Mouse (Mus musculus) hematopoietic stem cell, adult 5-6 weeks (primary cell): ENCODE results near the gene Tgfb3. TPM values are rescaled to one million over a fixed set of nuclear protein-coding genes. Genes with fewer than 3 reads are reported as not detected.

Experiments used
- ATAC-seq, 2 experiments: fragments of 125-278 bp in 1 of 2; replicated peaks in 1 of 2; 2 replicates each; pipeline ENCODE4 v1.8.0; 2016 to 2017; ENCODE audit warnings: inconsistent platforms in 2 of 2, mild to moderate bottlenecking in 2 of 2, moderate number of reproducible peaks in 2 of 2, low read depth in 1 of 2, moderate TSS enrichment in 1 of 2; ENCODE audit not compliant: low FRiP score in 2 of 2, poor library complexity in 2 of 2, severe bottlenecking in 2 of 2, insufficient read depth in 1 of 2, low TSS enrichment in 1 of 2
- total RNA-seq: library from RNA; stranded (forward); fragments of 172-1452, 232-1000 nt; gene quantifications from 2 replicates; pipeline ENCODE4 v1.2.3, GENCODE M21; 2017

Gene Tgfb3
- 0.31 and 0.55 TPM in 2 replicates for total RNA-seq

GRCm38 (mm10) chr12:86078553-86079201 lies at the start of gene Tgfb3:
TSS of gene Tgfb3 (minus strand) at chr12:86079041.
- ATAC-seq: no peak; a peak in 1 of 4 replicates

GRCm38 (mm10) chr12:86128122-86128521 lies 49.3 kb upstream of the Tgfb3 start:
- no peak for ATAC-seq

GRCm38 (mm10) chr12:86124016-86124415 lies 45.2 kb upstream of the Tgfb3 start:
- ATAC-seq: no peak

- ATAC-seq: no peak
Measured at GRCm38 (mm10) chr12:86116295-86116835, 37.5 kb upstream of the Tgfb3 start.

- ATAC-seq: no peak
Measured at GRCm38 (mm10) chr12:86110637-86111036, 31.8 kb upstream of the Tgfb3 start.

GRCm38 (mm10) chr12:86109531-86109930 lies 30.7 kb upstream of the Tgfb3 start:
- no peak for ATAC-seq

GRCm38 (mm10) chr12:86107645-86108044 lies 28.8 kb upstream of the Tgfb3 start:
- no peak for ATAC-seq

GRCm38 (mm10) chr12:86106086-86106485 lies 27.2 kb upstream of the Tgfb3 start:
- no peak for ATAC-seq

GRCm38 (mm10) chr12:86105546-86105945 lies 26.7 kb upstream of the Tgfb3 start:
- no peak for ATAC-seq

GRCm38 (mm10) chr12:86104297-86104696 lies 25.5 kb upstream of the Tgfb3 start:
- ATAC-seq: no peak

GRCm38 (mm10) chr12:86103852-86104251 lies 25.0 kb upstream of the Tgfb3 start:
- no peak for ATAC-seq

- ATAC-seq: no peak
Measured at GRCm38 (mm10) chr12:86103391-86103790, 24.6 kb upstream of the Tgfb3 start.

GRCm38 (mm10) chr12:86102686-86103085 lies 23.8 kb upstream of the Tgfb3 start:
- ATAC-seq: no peak

GRCm38 (mm10) chr12:86100711-86101110 lies 21.9 kb upstream of the Tgfb3 start:
- ATAC-seq: no peak

GRCm38 (mm10) chr12:86097781-86098180 lies 18.9 kb upstream of the Tgfb3 start:
- ATAC-seq: no peak

- ATAC-seq: no peak
Measured at GRCm38 (mm10) chr12:86095806-86096205, 17.0 kb upstream of the Tgfb3 start.

GRCm38 (mm10) chr12:86094075-86094474 lies 15.2 kb upstream of the Tgfb3 start:
- no peak for ATAC-seq

- no peak for ATAC-seq
Measured at GRCm38 (mm10) chr12:86091601-86092132, 12.8 kb upstream of the Tgfb3 start.

- ATAC-seq: no peak
Measured at GRCm38 (mm10) chr12:86090764-86091163, 11.9 kb upstream of the Tgfb3 start.
